In the genomic region with DNA sequence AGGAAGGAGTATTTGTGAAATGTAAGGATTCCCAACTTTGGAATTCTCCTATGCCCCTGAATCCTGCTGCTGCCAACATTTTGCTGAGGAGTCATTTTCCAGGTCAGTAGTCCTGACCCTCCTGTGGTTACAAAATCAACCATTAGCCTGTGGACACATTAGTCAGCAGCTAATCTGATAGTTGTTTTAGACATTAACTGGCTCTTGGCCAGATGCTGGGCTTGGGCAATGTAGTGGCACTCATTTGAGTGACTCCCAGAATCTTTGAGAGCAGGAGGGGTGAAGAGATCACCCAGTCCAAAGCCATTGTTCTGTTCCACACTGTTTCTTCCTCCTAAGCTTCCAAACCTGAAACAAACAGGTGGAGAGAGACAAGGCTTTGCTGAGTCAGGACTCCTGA, we compare ENCODE assay signal across 19 mouse cellular contexts. TPM values are rescaled to one million over a fixed set of nuclear protein-coding genes. Genes with fewer than 3 reads are reported as not detected.
DNase-seq lines count a peak whose midpoint lies in the region; ATAC-seq and TF ChIP-seq lines count a peak whose summit lies in the region.
"Had no signal": no experiment of that assay in that cellular context is flagged by ENCODE, and none has a peak within 500 bp of the region (broad histone marks: within the 10 kb centered on the region; RNA-seq: fewer than 3 reads in every experiment).

No protein-coding gene starts in this region.

- H3K36me3 ChIP-seq in midbrain, postnatal 0 days (ENCODE audit: insufficient read depth, low read length): peaks cover 13% of the 10 kb centered on the region

- DNase-seq in NIH3T3 (ENCODE audit: low read depth): peak; percentile 96
- DNase-seq in adrenal gland, adult 8-10 months: peak; percentile 82
- DNase-seq in kidney, adult 8-10 months: peak; percentile 88 to 92
- peak; percentile 35 for DNase-seq in lung, postnatal 14 days
- no peak for DNase-seq in layer of hippocampus, adult 8-10 months (ENCODE audit: low spot score in 2 of 2)
- no peak for DNase-seq in right cerebral cortex, postnatal 36 days (ENCODE audit: low spot score in 2 of 2)
- DNase-seq in midbrain, postnatal 0 days (ENCODE audit: low spot score): no peak
- no peak for DNase-seq in left cerebral cortex, postnatal 25 days (ENCODE audit: low spot score in 2 of 2)
- DNase-seq: cerebellum, adult 8-10 months; heart, adult 2 months had no signal

- no peak for ATAC-seq in midbrain, postnatal 0 days (ENCODE audit: low FRiP score)
- ATAC-seq: forebrain, embryonic 16.5 days had no signal

- H3K4me3 ChIP-seq in midbrain, postnatal 0 days (ENCODE audit: low read depth, low read length): no peak overlapping the region
- H3K4me3 ChIP-seq: embryonic facial prominence, embryonic 12.5 days; heart, adult 2 months; myocyte; stomach, embryonic 15.5 days had no signal

- H3K27ac ChIP-seq in midbrain, postnatal 0 days (ENCODE audit: low read depth, low read length): no peak overlapping the region
- H3K27ac ChIP-seq: embryonic facial prominence, embryonic 12.5 days; heart, adult 2 months; stomach, embryonic 15.5 days had no signal

- intact Hi-C loops in left cerebral cortex, postnatal 25 days (cut with DNase I): no loop called here

- no peaks in the 10 kb centered on the region for H3K27me3 ChIP-seq in midbrain, postnatal 0 days (ENCODE audit: insufficient read depth, low read length)
- H3K27me3 ChIP-seq: embryonic facial prominence, embryonic 12.5 days; stomach, embryonic 15.5 days had no signal

- H3K9me3 ChIP-seq in midbrain, postnatal 0 days (ENCODE audit: low read length): no peaks in the 10 kb centered on the region
- H3K9me3 ChIP-seq: embryonic facial prominence, embryonic 12.5 days; G1E; stomach, embryonic 15.5 days had no signal

- H3K4me1 ChIP-seq in midbrain, postnatal 0 days (ENCODE audit: insufficient read depth, low read length): no peaks in the 10 kb centered on the region
- H3K4me1 ChIP-seq: embryonic facial prominence, embryonic 12.5 days; stomach, embryonic 15.5 days had no signal

- TF ChIP-seq CTCF in midbrain, postnatal 0 days (IDR thresholded peaks at IDR 0.05): no peak

- no peak overlapping the region for H3K4me2 ChIP-seq in midbrain, postnatal 0 days (ENCODE audit: low read depth, low read length, poor library complexity, severe bottlenecking)
- H3K4me2 ChIP-seq: embryonic facial prominence, embryonic 12.5 days; stomach, embryonic 15.5 days had no signal

- H3K9ac ChIP-seq in midbrain, postnatal 0 days (replicated peaks; ENCODE audit: low read length, poor library complexity, severe bottlenecking): no peak overlapping the region
- H3K9ac ChIP-seq: embryonic facial prominence, embryonic 12.5 days; stomach, embryonic 15.5 days had no signal

RNA-seq across cellular contexts. Expression of a gene that starts 31.5 kb away (rescaled TPM):
- total RNA-seq in adrenal gland, adult 8-10 months (2022): 100 to 1,000 TPM; 588 to 738 (median 679) TPM
- 10 to 100 TPM; 46.0 to 56.9 (median 53.5) TPM for total RNA-seq in layer of hippocampus, adult 8-10 months (2022)
- 240 and 332 TPM in 2 replicates for total RNA-seq in midbrain, postnatal 0 days (2014; rRNA removed)
- 408 and 416 TPM in 2 replicates for polyA plus RNA-seq in midbrain, postnatal 0 days (2015; fragmentation: Nextera tagmentation; extraction: Ambion mirVana)
- total RNA-seq in left cerebral cortex, postnatal 25 days (2021): 10 to 100 TPM; 44.0 to 44.2 TPM

RNA-seq across cellular contexts. Expression of a gene that starts 31.7 kb away (rescaled TPM):
- 10 to 100 TPM; 36.5 to 49.2 (median 40.3) TPM for total RNA-seq in adrenal gland, adult 8-10 months (2022)
- 10 to 100 TPM; 44.0 to 49.6 (median 48.1) TPM for total RNA-seq in layer of hippocampus, adult 8-10 months (2022)
- total RNA-seq in midbrain, postnatal 0 days (2014; rRNA removed): 30.1 and 39.6 TPM in 2 replicates
- 7.7 and 10.4 TPM in 2 replicates for polyA plus RNA-seq in midbrain, postnatal 0 days (2015; fragmentation: Nextera tagmentation; extraction: Ambion mirVana)
- total RNA-seq in left cerebral cortex, postnatal 25 days (2021): 10 to 100 TPM; 45.2 to 47.3 TPM

RNA-seq across cellular contexts. Expression of a gene that starts 31.8 kb away (rescaled TPM):
- 1 to 10 TPM in 2 of 4 experiments, not detected in 2; 3.1 to 3.4 TPM for total RNA-seq in adrenal gland, adult 8-10 months (2022)
- 10 to 100 TPM; 10.1 to 11.2 (median 10.7) TPM for total RNA-seq in layer of hippocampus, adult 8-10 months (2022)
- total RNA-seq in midbrain, postnatal 0 days (2014; rRNA removed): 4.2 and 8.4 TPM in 2 replicates
- 8.8 and 9.7 TPM in 2 replicates for polyA plus RNA-seq in midbrain, postnatal 0 days (2015; fragmentation: Nextera tagmentation; extraction: Ambion mirVana)
- 1 to 10 TPM; 5.3 to 8.7 TPM for total RNA-seq in left cerebral cortex, postnatal 25 days (2021)
- total RNA-seq: heart, adult 2 months; heart, postnatal 25 days had no signal
- polyA plus RNA-seq: heart, adult 2 months; myocyte had no signal

RNA-seq across cellular contexts. Expression of a gene that starts 35.5 kb away (rescaled TPM):
- not detected for total RNA-seq in adrenal gland, adult 8-10 months (2022)
- not detected for total RNA-seq in layer of hippocampus, adult 8-10 months (2022)
- 0.47 and 1.3 TPM in 2 replicates for total RNA-seq in midbrain, postnatal 0 days (2014; rRNA removed)
- polyA plus RNA-seq in midbrain, postnatal 0 days (2015; fragmentation: Nextera tagmentation; extraction: Ambion mirVana): 1.2 and 1.6 TPM in 2 replicates
- total RNA-seq in left cerebral cortex, postnatal 25 days (2021): under 1 TPM in 1 of 2 experiments, not detected in 1; 0.69 TPM
- total RNA-seq: adrenal gland, postnatal 4 days; G1E; heart, adult 2 months; heart, postnatal 25 days had no signal
- polyA plus RNA-seq: embryonic facial prominence, embryonic 12.5 days; forebrain, embryonic 16.5 days; G1E; heart, adult 2 months; intestine, embryonic 14.5 days; lung, embryonic 16.5 days; myocyte; stomach, embryonic 15.5 days had no signal

RNA-seq across cellular contexts. Expression of a gene that starts 51.6 kb away (rescaled TPM):
- not detected for total RNA-seq in adrenal gland, adult 8-10 months (2022)
- total RNA-seq in layer of hippocampus, adult 8-10 months (2022): 1 to 10 TPM in 3 of 4 experiments, not detected in 1; 1.4 to 2.0 (median 1.6) TPM
- 0.90 and 2.8 TPM in 2 replicates for total RNA-seq in midbrain, postnatal 0 days (2014; rRNA removed)
- polyA plus RNA-seq in midbrain, postnatal 0 days (2015; fragmentation: Nextera tagmentation; extraction: Ambion mirVana): 0.50 and 0.95 TPM in 2 replicates
- under 1 TPM in 1 of 2 experiments, not detected in 1; 0.57 TPM for total RNA-seq in left cerebral cortex, postnatal 25 days (2021)
- total RNA-seq: adrenal gland, postnatal 4 days; G1E; heart, adult 2 months; heart, postnatal 25 days had no signal
- polyA plus RNA-seq: forebrain, embryonic 16.5 days; G1E; heart, adult 2 months; intestine, embryonic 14.5 days; lung, embryonic 16.5 days; myocyte; stomach, embryonic 15.5 days had no signal

Comparison
In these comparisons a context has a peak if more than half of its experiments do, and no peak if none do; other contexts are left out.
1. DNase-seq: peak in NIH3T3 (single experiment), adrenal gland, adult 8-10 months (single experiment), kidney, adult 8-10 months (2 of 2) and lung, postnatal 14 days (single experiment); none in layer of hippocampus, adult 8-10 months (0 of 2), right cerebral cortex, postnatal 36 days (0 of 2), midbrain, postnatal 0 days (single experiment) and left cerebral cortex, postnatal 25 days (0 of 2).